ENCODE assay signal across 43 mouse cellular contexts in genomic region chr11:53591116-53591515, GRCm38 (mm10). TPM values are rescaled to one million over a fixed set of nuclear protein-coding genes. Genes with fewer than 3 reads are reported as not detected.
"Had no signal": no experiment of that assay in that cellular context is flagged by ENCODE, and none has a peak within 500 bp of the region (broad histone marks: within the 10 kb centered on the region; RNA-seq: fewer than 3 reads in every experiment).

No protein-coding gene starts in this region.

- H3K4me1 ChIP-seq: limb, embryonic 13.5 days; limb, embryonic 15.5 days; liver, embryonic 12.5 days; liver, embryonic 13.5 days; liver, embryonic 15.5 days; lung, embryonic 15.5 days; midbrain, embryonic 12.5 days; midbrain, embryonic 13.5 days; midbrain, embryonic 15.5 days; neural tube, embryonic 12.5 days had no signal

- H3K9ac ChIP-seq: limb, embryonic 12.5 days; limb, embryonic 13.5 days; limb, embryonic 15.5 days; liver, postnatal 0 days; lung, embryonic 14.5 days; lung, embryonic 15.5 days; midbrain, embryonic 12.5 days; midbrain, embryonic 13.5 days; midbrain, embryonic 15.5 days; neural tube, embryonic 12.5 days had no signal

- H3K36me3 ChIP-seq: liver, embryonic 15.5 days had no signal

- ATAC-seq: liver, embryonic 12.5 days; liver, postnatal 0 days; lung, postnatal 0 days; midbrain, embryonic 13.5 days; midbrain, embryonic 15.5 days; midbrain, embryonic 16.5 days had no signal

- H3K9me3 ChIP-seq: limb, embryonic 10.5 days; limb, embryonic 12.5 days; limb, embryonic 13.5 days; limb, embryonic 15.5 days; liver, embryonic 12.5 days; liver, embryonic 13.5 days; liver, embryonic 15.5 days; lung, embryonic 15.5 days; midbrain, embryonic 10.5 days; midbrain, embryonic 12.5 days; midbrain, embryonic 13.5 days; midbrain, embryonic 15.5 days; neural tube, embryonic 12.5 days had no signal

- H3K4me3 ChIP-seq: limb, embryonic 10.5 days; limb, embryonic 12.5 days; limb, embryonic 13.5 days; limb, embryonic 15.5 days; lung, embryonic 15.5 days; midbrain, embryonic 10.5 days; midbrain, embryonic 12.5 days; midbrain, embryonic 13.5 days; midbrain, embryonic 15.5 days; myocyte; neural tube, embryonic 12.5 days had no signal

- H3K27me3 ChIP-seq: limb, embryonic 12.5 days; limb, embryonic 13.5 days; limb, embryonic 15.5 days; liver, embryonic 12.5 days; liver, embryonic 13.5 days; liver, embryonic 15.5 days; lung, embryonic 15.5 days; megakaryocyte, embryonic 14.5 days; midbrain, embryonic 12.5 days; midbrain, embryonic 13.5 days; midbrain, embryonic 15.5 days; neural tube, embryonic 12.5 days had no signal

- H3K4me2 ChIP-seq: limb, embryonic 12.5 days; limb, embryonic 13.5 days; limb, embryonic 15.5 days; lung, embryonic 14.5 days; lung, embryonic 15.5 days; midbrain, embryonic 11.5 days; midbrain, embryonic 12.5 days; midbrain, embryonic 13.5 days; midbrain, embryonic 15.5 days; neural tube, embryonic 12.5 days had no signal

- DNase-seq: left cerebral cortex, postnatal 4 days; liver; liver, embryonic 13.5 days; liver, postnatal 0 days; lung, adult 18-20 months; lung, adult 2 months; lung, embryonic 14.5 days; lung, postnatal 10 days; lung, postnatal 14 days; lung, postnatal 36 days; lung, postnatal 4 days; midbrain, embryonic 14.5 days had no signal

- H3K27ac ChIP-seq: limb, embryonic 10.5 days; limb, embryonic 12.5 days; limb, embryonic 13.5 days; limb, embryonic 15.5 days; liver, embryonic 12.5 days; liver, embryonic 13.5 days; liver, embryonic 14.5 days; liver, embryonic 15.5 days; lung, embryonic 15.5 days; macrophage; midbrain, embryonic 10.5 days; midbrain, embryonic 12.5 days; midbrain, embryonic 13.5 days; midbrain, embryonic 15.5 days; neural tube, embryonic 12.5 days had no signal

RNA-seq across cellular contexts. Expression of gene Il4, which starts 27.4 kb away (rescaled TPM):
- total RNA-seq: left cerebral cortex, postnatal 10 days; left cerebral cortex, postnatal 14 days; left cerebral cortex, postnatal 25 days; left cerebral cortex, postnatal 36 days; left cerebral cortex, postnatal 4 days; liver, adult 2 months; megakaryocyte progenitor cell, adult 5-6 weeks had no signal
- polyA plus RNA-seq: lung, adult 2 months had no signal

RNA-seq across cellular contexts. Expression of gene Il13, which starts 43.4 kb away (rescaled TPM):
- total RNA-seq: left cerebral cortex, postnatal 10 days; left cerebral cortex, postnatal 14 days; left cerebral cortex, postnatal 25 days; left cerebral cortex, postnatal 36 days; left cerebral cortex, postnatal 4 days; liver, adult 2 months; megakaryocyte progenitor cell, adult 5-6 weeks; megakaryocyte-erythroid progenitor cell, adult 5-6 weeks had no signal
- polyA plus RNA-seq: limb, embryonic 10.5 days; limb, embryonic 11.5 days; limb, embryonic 12.5 days; limb, embryonic 15.5 days; liver, adult 2 months; liver, embryonic 11.5 days; liver, embryonic 12.5 days; liver, embryonic 13.5 days; liver, embryonic 15.5 days; liver, embryonic 16.5 days; liver, postnatal 0 days; lung, adult 2 months; lung, embryonic 14.5 days; lung, embryonic 16.5 days; lung, postnatal 0 days; macrophage; midbrain, embryonic 10.5 days; midbrain, embryonic 11.5 days; midbrain, embryonic 12.5 days; midbrain, embryonic 13.5 days; midbrain, embryonic 14.5 days; midbrain, embryonic 15.5 days; midbrain, embryonic 16.5 days; myocyte; neural tube, embryonic 11.5 days; neural tube, embryonic 12.5 days had no signal
